Mouse (Mus musculus) mouse embryonic stem cell (cell line): ENCODE data around the gene Abca3.

Source experiments
- in situ Hi-C, 2 experiments: fragments of 300-500 bp; cut with MboI; formaldehyde crosslinking; loops; 1 replicate in 1 of 2; 3 replicates in 1 of 2; pipeline ENCODE4 v1.14.3; 2019 to 2020; ENCODE audit warnings: low sequenced_read_pairs in 2 of 2, low pct_unique_long_range_greater_than_20kb in 1 of 2, mixed read lengths in 1 of 2; ENCODE audit not compliant: unreplicated experiment in 1 of 2

Abca3 gene

GRCm38 (mm10) chr17:24351760-24352357 is at the start of gene Abca3:
Abca3 (plus strand) TSS chr17:24351950.
- in situ Hi-C loops, result no loop called here

GRCm38 (mm10) chr17:24307500-24307899 is 44.2 kb upstream of the Abca3 start:
- in situ Hi-C loops, result no loop called here

GRCm38 (mm10) chr17:24320826-24321225 is 30.9 kb upstream of the Abca3 start:
- in situ Hi-C loops, result no loop called here

- in situ Hi-C loops, result loop anchor here in 1 of 2 experiments (5.0 kb wide), 1 partner anchor 33 kb away; no protein-coding TSS in a partner anchor
Observed at GRCm38 (mm10) chr17:24325051-24325450, 26.7 kb upstream of the Abca3 start.

- in situ Hi-C loops, result loop anchor here in 1 of 2 experiments (5.0 kb wide), 1 partner anchor 35 kb away; no protein-coding TSS in a partner anchor
Observed at GRCm38 (mm10) chr17:24327656-24328055, 24.1 kb upstream of the Abca3 start.

GRCm38 (mm10) chr17:24344672-24345071 is 7.1 kb upstream of the Abca3 start:
- in situ Hi-C loops, result no loop called here

GRCm38 (mm10) chr17:24346831-24347230 is 4.9 kb upstream of the Abca3 start:
- in situ Hi-C loops, result no loop called here

- in situ Hi-C loops, result no loop called here
Observed at GRCm38 (mm10) chr17:24349176-24349575, 2.6 kb upstream of the Abca3 start.

GRCm38 (mm10) chr17:24350926-24351759 is 607 bp upstream of the Abca3 start, which contains the start of gene Abca17:
Abca17 (minus strand) TSS chr17:24351068.
- in situ Hi-C loops, result no loop called here

- in situ Hi-C loops, result no loop called here
Observed at GRCm38 (mm10) chr17:24352370-24353194, 832 bp downstream of the Abca3 start.

GRCm38 (mm10) chr17:24353960-24354359 is 2.2 kb downstream of the Abca3 start:
- in situ Hi-C loops, result no loop called here

- in situ Hi-C loops, result no loop called here
Observed at GRCm38 (mm10) chr17:24355284-24355683, 3.5 kb downstream of the Abca3 start.

GRCm38 (mm10) chr17:24359006-24359405 is 7.3 kb downstream of the Abca3 start:
- in situ Hi-C loops, result no loop called here

- in situ Hi-C loops, result no loop called here
Observed at GRCm38 (mm10) chr17:24359903-24360302, 8.2 kb downstream of the Abca3 start.

GRCm38 (mm10) chr17:24360841-24361240 is 9.1 kb downstream of the Abca3 start:
- in situ Hi-C loops, result no loop called here

- in situ Hi-C loops, result no loop called here
Observed at GRCm38 (mm10) chr17:24361291-24361690, 9.5 kb downstream of the Abca3 start.

- in situ Hi-C loops, result no loop called here
Observed at GRCm38 (mm10) chr17:24362527-24362926, 10.8 kb downstream of the Abca3 start.

GRCm38 (mm10) chr17:24364461-24364860 is 12.7 kb downstream of the Abca3 start:
- in situ Hi-C loops, result no loop called here

- in situ Hi-C loops, result no loop called here
Observed at GRCm38 (mm10) chr17:24365863-24366262, 14.1 kb downstream of the Abca3 start.
